ENCODE assay signal across 8 mouse cellular contexts in the genomic region with DNA sequence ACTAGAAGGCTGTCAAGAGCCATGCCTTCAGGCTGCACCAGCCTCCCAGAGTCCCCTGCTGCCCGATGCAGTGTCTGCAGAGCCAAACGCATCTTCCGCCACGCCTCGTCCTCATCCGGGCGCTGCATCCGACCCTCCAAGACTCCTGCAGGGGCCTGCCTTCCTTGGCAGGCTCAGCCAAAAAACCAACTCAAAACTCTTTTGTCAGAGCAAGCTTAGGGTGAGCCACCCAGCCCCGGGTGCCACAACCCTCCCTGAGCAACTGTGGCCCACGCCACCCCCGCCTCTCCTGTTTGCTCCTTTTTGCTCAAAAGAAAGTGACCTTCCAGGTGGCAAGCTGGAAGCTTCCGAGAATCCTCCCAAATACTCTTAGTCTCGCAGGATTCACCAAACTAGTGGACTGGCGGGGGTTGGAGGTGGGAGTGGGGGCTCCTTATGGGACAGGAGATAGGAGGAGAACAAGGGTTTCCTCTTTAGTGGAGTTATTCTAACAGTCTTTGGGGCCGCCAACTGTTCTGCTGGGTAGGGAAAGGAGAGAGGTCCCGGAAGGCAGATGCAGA. TPM values are rescaled to one million over a fixed set of nuclear protein-coding genes. Genes with fewer than 3 reads are reported as not detected.
DNase-seq lines count a peak whose midpoint lies in the region; ATAC-seq and TF ChIP-seq lines count a peak whose summit lies in the region.

No protein-coding gene starts in this region.

- H3K27ac ChIP-seq in bone marrow macrophage, adult 2 months (ENCODE audit: insufficient read depth, low read depth, low read length): no peak overlapping the region
- peak overlapping the region; percentile 91 for H3K27ac ChIP-seq in hindbrain, embryonic 15.5 days (replicated peaks)
- peak overlapping the region; percentile 91 for H3K27ac ChIP-seq in liver, embryonic 15.5 days (replicated peaks)

- peaks cover 14% of the 10 kb centered on the region for H3K4me1 ChIP-seq in bone marrow macrophage, adult 2 months (ENCODE audit: control insufficient read depth, insufficient read depth, low read length)
- H3K4me1 ChIP-seq in erythroblast, embryonic 14.5 days (ENCODE audit: control insufficient read depth): peaks cover 33% of the 10 kb centered on the region
- H3K4me1 ChIP-seq in hindbrain, embryonic 15.5 days (replicated peaks): peaks cover 41% of the 10 kb centered on the region
- peaks cover 25% of the 10 kb centered on the region for H3K4me1 ChIP-seq in liver, embryonic 15.5 days (replicated peaks)

- TF ChIP-seq CTCF in bone marrow macrophage, adult 2 months (IDR thresholded peaks at IDR 0.05; ENCODE audit: low read depth, low read length): no peak

- TF ChIP-seq POLR2A in bone marrow macrophage, adult 2 months (IDR thresholded peaks at IDR 0.05; ENCODE audit: borderline replicate concordance, low read depth, low read length): no peak

- H3K36me3 ChIP-seq in erythroblast, embryonic 14.5 days (ENCODE audit: control insufficient read depth): peaks cover 36% of the 10 kb centered on the region
- H3K36me3 ChIP-seq in hindbrain, embryonic 15.5 days: no peaks in the 10 kb centered on the region
- H3K36me3 ChIP-seq in liver, embryonic 15.5 days (replicated peaks): no peaks in the 10 kb centered on the region

- under 1% methylated on average over 16 of the region's 16 CpGs for WGBS in hindbrain, embryonic 15.5 days
- 23% methylated on average over 16 of the region's 16 CpGs for WGBS in liver, embryonic 15.5 days (ENCODE audit: insufficient replicate concordance)

- peak overlapping the region; percentile 87 for H3K9ac ChIP-seq in hindbrain, embryonic 15.5 days
- peak overlapping the region; percentile 94 for H3K9ac ChIP-seq in liver, embryonic 15.5 days

- H3K4me3 ChIP-seq in bone marrow macrophage, adult 2 months (ENCODE audit: insufficient read depth, low read length): peak overlapping the region; percentile 99
- peak overlapping the region; percentile 99 for H3K4me3 ChIP-seq in erythroblast, embryonic 14.5 days (replicated peaks)
- peak overlapping the region; percentile 58 for H3K4me3 ChIP-seq in hindbrain, embryonic 15.5 days
- H3K4me3 ChIP-seq in liver, embryonic 15.5 days (replicated peaks): peak overlapping the region; percentile 93

- DNase-seq in left cerebral cortex, postnatal 4 days: peak; percentile 44
- DNase-seq in left cerebral cortex, adult 18-20 months (ENCODE audit: low spot score in 2 of 2): no peak
- DNase-seq in right cerebral cortex, postnatal 4 days: peak; percentile 42
- DNase-seq in urinary bladder, postnatal 25 days (ENCODE audit: low spot score): no peak

- no peaks in the 10 kb centered on the region for H3K27me3 ChIP-seq in erythroblast, embryonic 14.5 days (ENCODE audit: control insufficient read depth)
- no peaks in the 10 kb centered on the region for H3K27me3 ChIP-seq in hindbrain, embryonic 15.5 days
- H3K27me3 ChIP-seq in liver, embryonic 15.5 days: no peaks in the 10 kb centered on the region

- H3K9me3 ChIP-seq in erythroblast, embryonic 14.5 days (ENCODE audit: control insufficient read depth, low read length): no peaks in the 10 kb centered on the region
- no peaks in the 10 kb centered on the region for H3K9me3 ChIP-seq in hindbrain, embryonic 15.5 days
- no peaks in the 10 kb centered on the region for H3K9me3 ChIP-seq in liver, embryonic 15.5 days (replicated peaks)

- H3K4me2 ChIP-seq in hindbrain, embryonic 15.5 days: peak overlapping the region; percentile 96
- H3K4me2 ChIP-seq in liver, embryonic 15.5 days: peak overlapping the region; percentile 92

- intact Hi-C loops in left cerebral cortex, postnatal 4 days (cut with DNase I): no loop called here

- peak; percentile 33 for ATAC-seq in hindbrain, embryonic 15.5 days (ENCODE audit: low FRiP score, low read depth)
- no peak for ATAC-seq in liver, embryonic 15.5 days (ENCODE audit: insufficient read depth)

RNA-seq across cellular contexts. Expression of gene Fam193b, which starts 1.1 kb away (rescaled TPM):
- total RNA-seq in left cerebral cortex, postnatal 4 days (2021): 10 to 100 TPM; 91.4 to 92.9 TPM
- 10 to 100 TPM; 77.0 to 81.8 TPM for total RNA-seq in left cerebral cortex, adult 18-20 months (2021)
- polyA plus RNA-seq in bone marrow macrophage, adult 2 months (2012; ENCODE audit: insufficient read depth, insufficient read length, missing spikeins): 45.6 and 47.6 TPM in 2 replicates
- 9.1 and 10.2 TPM in 2 replicates for polyA plus RNA-seq in erythroblast, embryonic 14.5 days (2012)
- polyA plus RNA-seq in hindbrain, embryonic 15.5 days (2015; fragmentation: Nextera tagmentation; extraction: Ambion mirVana): 52.9 and 54.8 TPM in 2 replicates
- polyA plus RNA-seq in liver, embryonic 15.5 days (2015; fragmentation: Nextera tagmentation; extraction: Ambion mirVana): 7.5 and 11.0 TPM in 2 replicates

RNA-seq across cellular contexts. Expression of gene Tmed9, which starts 3.7 kb away (rescaled TPM):
- 100 to 1,000 TPM; 109 to 111 TPM for total RNA-seq in left cerebral cortex, postnatal 4 days (2021)
- 100 to 1,000 TPM; 133 to 142 TPM for total RNA-seq in left cerebral cortex, adult 18-20 months (2021)
- polyA plus RNA-seq in bone marrow macrophage, adult 2 months (2012; ENCODE audit: insufficient read depth, insufficient read length, missing spikeins): 90.3 and 94.9 TPM in 2 replicates
- polyA plus RNA-seq in erythroblast, embryonic 14.5 days (2012): 9.5 and 12.0 TPM in 2 replicates
- polyA plus RNA-seq in hindbrain, embryonic 15.5 days (2015; fragmentation: Nextera tagmentation; extraction: Ambion mirVana): 98.0 and 101 TPM in 2 replicates
- 55.2 and 63.2 TPM in 2 replicates for polyA plus RNA-seq in liver, embryonic 15.5 days (2015; fragmentation: Nextera tagmentation; extraction: Ambion mirVana)

RNA-seq across cellular contexts. Expression of gene B4galt7, which starts 29.9 kb away (rescaled TPM):
- 10 to 100 TPM; 32.3 to 32.4 TPM for total RNA-seq in left cerebral cortex, postnatal 4 days (2021)
- 10 to 100 TPM; 27.2 TPM for total RNA-seq in left cerebral cortex, adult 18-20 months (2021)
- polyA plus RNA-seq in bone marrow macrophage, adult 2 months (2012; ENCODE audit: insufficient read depth, insufficient read length, missing spikeins): 25.2 and 27.5 TPM in 2 replicates
- 0.39 and 0.50 TPM in 2 replicates for polyA plus RNA-seq in erythroblast, embryonic 14.5 days (2012)
- polyA plus RNA-seq in hindbrain, embryonic 15.5 days (2015; fragmentation: Nextera tagmentation; extraction: Ambion mirVana): 44.8 and 46.0 TPM in 2 replicates
- polyA plus RNA-seq in liver, embryonic 15.5 days (2015; fragmentation: Nextera tagmentation; extraction: Ambion mirVana): 5.9 and 6.9 TPM in 2 replicates

RNA-seq across cellular contexts. Expression of gene Ddx41, which starts 33.3 kb away (rescaled TPM):
- 10 to 100 TPM; 51.6 to 56.5 TPM for total RNA-seq in left cerebral cortex, postnatal 4 days (2021)
- 10 to 100 TPM; 52.2 to 62.0 TPM for total RNA-seq in left cerebral cortex, adult 18-20 months (2021)
- 39.1 and 39.8 TPM in 2 replicates for polyA plus RNA-seq in bone marrow macrophage, adult 2 months (2012; ENCODE audit: insufficient read depth, insufficient read length, missing spikeins)
- polyA plus RNA-seq in erythroblast, embryonic 14.5 days (2012): 4.7 and 5.2 TPM in 2 replicates
- 54.5 and 58.8 TPM in 2 replicates for polyA plus RNA-seq in hindbrain, embryonic 15.5 days (2015; fragmentation: Nextera tagmentation; extraction: Ambion mirVana)
- polyA plus RNA-seq in liver, embryonic 15.5 days (2015; fragmentation: Nextera tagmentation; extraction: Ambion mirVana): 23.6 and 24.3 TPM in 2 replicates

RNA-seq across cellular contexts. Expression of gene Dok3, which starts 40.7 kb away (rescaled TPM):
- total RNA-seq in left cerebral cortex, postnatal 4 days (2021): 1 to 10 TPM; 6.4 to 7.2 TPM
- total RNA-seq in left cerebral cortex, adult 18-20 months (2021): 10 to 100 TPM in 1 of 2 experiments, 1 to 10 TPM in 1; 9.1 to 12.2 TPM
- 87.8 and 94.2 TPM in 2 replicates for polyA plus RNA-seq in bone marrow macrophage, adult 2 months (2012; ENCODE audit: insufficient read depth, insufficient read length, missing spikeins)
- polyA plus RNA-seq in erythroblast, embryonic 14.5 days (2012): 0.54 and 0.67 TPM in 2 replicates
- polyA plus RNA-seq in hindbrain, embryonic 15.5 days (2015; fragmentation: Nextera tagmentation; extraction: Ambion mirVana): 5.2 and 5.3 TPM in 2 replicates
- polyA plus RNA-seq in liver, embryonic 15.5 days (2015; fragmentation: Nextera tagmentation; extraction: Ambion mirVana): 9.6 and 11.0 TPM in 2 replicates

Comparison
In these comparisons a context has a peak if more than half of its experiments do, and no peak if none do; other contexts are left out.
1. DNase-seq: peak in left cerebral cortex, postnatal 4 days (single experiment) and right cerebral cortex, postnatal 4 days (single experiment); none in left cerebral cortex, adult 18-20 months (0 of 2) and urinary bladder, postnatal 25 days (single experiment).
2. Peak in every context shown above with its lines, with median percentiles within 50 percentile points of each other: H3K4me3 ChIP-seq.